Mouse (Mus musculus) frontal cortex, adult 2 months (tissue): ENCODE data around the gene Clec2i. TPM values are rescaled to one million over a fixed set of nuclear protein-coding genes. Genes with fewer than 3 reads are reported as not detected.
"Not testable (repeated sequence)": the region's sequence is repeated elsewhere in the genome, so short reads cannot be mapped to it uniquely, and the experiment has no call there.

Experiments
- DNase-seq, 2 experiments: peaks; one replicate each; pipeline ENCODE4 v3.0.0; 2022; ENCODE audit warnings: low spot score in 1 of 2; ENCODE audit errors: extremely low spot score in 1 of 2
- polyA plus RNA-seq: library from polyadenylated mRNA; depleted of rRNA; stranded (reverse); fragments of >200 nt; gene quantifications from 2 replicates; pipeline ENCODE4 v1.2.3, GENCODE M21; 2012; rRNA removed

The Clec2i gene
- polyA plus RNA-seq: 0.12 and 0.15 TPM in 2 replicates

- DNase-seq: peak; percentile 11 to 74
These were observed at the start of gene Clec2i for GRCm38 (mm10) chr6:128887091-128887790. Gene Clec2i, plus strand, starts transcription at chr6:128887588.

DNA sequence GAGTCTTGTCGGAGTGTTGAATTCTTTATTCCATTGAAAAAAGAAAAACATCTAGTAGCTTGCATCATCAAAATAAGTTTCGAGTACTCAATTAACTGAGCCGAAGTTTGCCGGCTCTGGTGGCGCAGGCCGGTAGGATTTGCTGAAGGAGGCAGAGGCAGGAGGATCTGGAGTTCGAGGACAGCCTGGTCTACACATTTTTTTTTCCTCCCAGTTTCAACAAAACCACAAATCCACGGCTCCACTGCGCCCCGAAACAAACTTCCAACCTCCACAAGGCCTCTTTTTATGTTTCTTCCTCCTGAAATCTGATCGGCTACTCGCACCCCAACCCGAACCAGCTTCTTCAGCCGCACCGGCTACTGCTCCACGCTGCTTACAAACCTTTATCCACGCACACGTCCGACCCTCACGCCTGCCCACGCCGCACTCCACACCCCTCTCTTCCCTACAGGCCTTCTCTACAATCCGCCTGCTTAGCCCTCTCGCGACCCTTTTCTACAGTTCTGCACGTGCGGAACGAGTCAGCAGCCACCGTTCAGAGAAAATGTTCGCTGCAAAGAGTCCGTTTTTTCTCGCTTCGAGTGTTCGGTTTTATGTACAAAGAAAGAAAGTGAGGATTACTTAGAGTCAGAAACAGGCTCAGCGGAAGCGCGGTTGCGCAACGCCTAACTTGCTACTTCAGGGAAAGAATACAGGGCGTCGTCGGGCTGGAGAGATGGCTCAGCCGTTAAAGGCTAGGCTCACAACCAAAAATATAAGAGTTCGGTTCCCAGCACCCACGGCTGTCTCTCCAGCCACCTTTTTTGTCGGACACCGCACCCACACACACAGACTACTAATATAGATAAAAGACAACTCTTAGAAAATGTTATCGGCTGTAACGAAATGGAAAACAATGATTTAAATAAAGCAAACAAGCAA lies 48.8 kb upstream of the Clec2i start:
- peak; percentile 81 to 95 for DNase-seq

DNA sequence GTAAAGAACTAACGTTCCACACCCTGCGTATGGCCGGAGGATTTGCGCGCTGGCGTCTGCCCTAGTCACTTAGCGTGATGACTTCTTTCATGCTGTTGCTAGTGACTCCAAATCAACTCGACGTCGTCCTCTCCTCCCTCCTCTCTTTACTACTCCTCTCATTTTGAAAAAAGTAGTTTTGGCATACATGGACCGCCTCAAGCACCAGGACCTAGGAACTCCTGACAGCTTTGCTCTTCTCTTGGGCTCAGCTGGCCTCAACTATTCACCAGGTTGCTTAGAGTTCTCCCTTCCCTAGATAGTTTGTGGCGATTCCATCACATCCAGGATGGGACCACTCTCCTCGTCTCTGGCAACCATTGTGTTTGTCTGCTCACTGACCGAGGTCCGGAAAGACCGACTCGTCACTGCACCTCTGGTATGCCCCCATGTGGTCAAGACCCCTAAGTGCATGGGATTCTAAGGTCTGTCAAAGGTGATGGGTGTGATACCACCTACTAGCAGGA lies 48.1 kb upstream of the Clec2i start:
- DNase-seq: peak; percentile 64 to 82

DNA sequence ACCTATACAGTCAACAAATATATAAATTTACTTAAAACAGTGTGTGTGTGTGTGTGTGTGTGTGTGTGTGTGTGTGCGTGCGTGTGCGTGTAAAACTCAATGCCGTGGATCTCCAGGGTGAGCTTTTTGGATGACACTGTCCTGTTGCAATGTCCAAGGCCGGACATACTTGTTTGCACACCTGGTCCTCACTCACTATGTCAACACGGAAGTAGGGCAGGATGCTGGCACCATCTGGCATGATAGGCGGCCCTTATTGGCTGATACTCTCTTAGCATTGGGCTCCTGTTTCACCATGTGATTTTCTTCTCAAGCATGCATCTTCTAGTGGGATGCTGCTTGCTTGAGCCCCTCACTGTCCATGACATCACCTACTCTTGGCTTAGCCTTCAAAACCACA lies 47.5 kb upstream of the Clec2i start:
- DNase-seq: no peak

GRCm38 (mm10) chr6:128840669-128841068 lies 46.7 kb upstream of the Clec2i start:
- not testable (repeated sequence) for DNase-seq

- no peak for DNase-seq
These were observed 45.9 kb upstream of the Clec2i start for GRCm38 (mm10) chr6:128841327-128842089.

GRCm38 (mm10) chr6:128842356-128842944 lies 44.9 kb upstream of the Clec2i start:
- DNase-seq: peak in 1 of 2 experiments; percentile 46

DNA sequence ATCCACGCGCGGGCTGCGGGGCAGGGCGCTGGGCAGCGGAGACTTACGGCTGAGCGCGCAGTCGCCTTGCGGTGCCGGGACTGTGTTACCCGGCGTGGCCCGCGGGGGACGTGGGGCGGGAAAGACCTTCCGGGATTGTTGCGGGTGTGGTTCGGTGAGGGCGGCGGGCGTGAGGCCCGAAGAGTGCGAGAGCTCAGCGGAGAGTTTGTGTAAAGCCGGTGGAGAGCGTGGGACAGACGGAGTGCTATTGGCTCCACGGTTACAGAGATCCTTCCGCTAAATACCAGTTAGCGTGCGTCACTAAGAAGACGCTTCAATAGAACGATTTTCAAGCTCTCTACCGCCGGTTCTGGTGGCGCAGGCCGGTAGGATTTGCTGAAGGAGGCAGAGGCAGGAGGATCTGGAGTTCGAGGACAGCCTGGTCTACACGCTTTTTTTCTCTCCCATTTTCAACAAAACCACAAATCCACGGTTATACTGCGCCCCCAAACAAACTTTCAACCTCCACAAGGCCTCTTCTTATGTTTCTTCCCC lies 44.4 kb upstream of the Clec2i start:
- DNase-seq: peak; percentile 89 to 98

- no peak for DNase-seq
These were observed 43.9 kb upstream of the Clec2i start for GRCm38 (mm10) chr6:128843479-128843992.

GRCm38 (mm10) chr6:128844131-128844530 lies 43.3 kb upstream of the Clec2i start:
- DNase-seq: peak in 1 of 2 experiments; percentile 53

GRCm38 (mm10) chr6:128844586-128845080 lies 42.8 kb upstream of the Clec2i start:
- no peak for DNase-seq

DNA sequence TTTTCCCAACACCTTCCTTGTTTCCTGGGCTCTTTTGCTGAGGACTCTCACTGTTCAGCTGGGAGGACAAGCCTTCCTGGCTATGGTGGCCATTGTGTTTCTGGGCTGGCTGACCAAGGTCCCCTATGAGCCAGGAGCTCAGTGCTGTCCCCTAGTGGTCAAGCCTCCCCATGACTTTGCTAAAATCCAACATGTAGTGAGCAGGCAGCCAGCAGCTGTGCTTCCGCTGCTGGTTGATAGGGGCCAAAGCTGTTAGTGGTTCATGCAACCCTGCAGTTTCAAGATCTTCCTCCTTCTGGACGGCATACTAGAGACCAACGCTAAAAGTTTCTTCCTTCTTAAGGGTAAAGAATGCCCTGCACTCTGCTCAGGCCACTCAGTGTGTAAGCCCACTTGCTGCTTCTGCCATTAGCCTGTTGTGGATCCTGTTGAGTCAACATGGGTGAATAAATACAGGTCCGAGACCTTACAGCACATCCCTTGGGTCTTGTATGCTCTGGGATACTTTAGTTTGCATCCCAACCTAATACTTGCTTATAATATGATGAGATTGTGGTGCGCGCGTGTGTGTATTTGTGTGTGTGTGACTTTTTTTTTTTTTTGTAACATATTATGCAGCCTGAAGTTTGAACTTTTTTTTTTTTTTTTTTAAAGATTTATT lies 41.9 kb upstream of the Clec2i start:
- DNase-seq: peak; percentile 68 to 87

GRCm38 (mm10) chr6:128845998-128846542 lies 41.3 kb upstream of the Clec2i start:
- DNase-seq: no peak

GRCm38 (mm10) chr6:128847401-128847800 lies 40.0 kb upstream of the Clec2i start:
- no peak for DNase-seq

DNA sequence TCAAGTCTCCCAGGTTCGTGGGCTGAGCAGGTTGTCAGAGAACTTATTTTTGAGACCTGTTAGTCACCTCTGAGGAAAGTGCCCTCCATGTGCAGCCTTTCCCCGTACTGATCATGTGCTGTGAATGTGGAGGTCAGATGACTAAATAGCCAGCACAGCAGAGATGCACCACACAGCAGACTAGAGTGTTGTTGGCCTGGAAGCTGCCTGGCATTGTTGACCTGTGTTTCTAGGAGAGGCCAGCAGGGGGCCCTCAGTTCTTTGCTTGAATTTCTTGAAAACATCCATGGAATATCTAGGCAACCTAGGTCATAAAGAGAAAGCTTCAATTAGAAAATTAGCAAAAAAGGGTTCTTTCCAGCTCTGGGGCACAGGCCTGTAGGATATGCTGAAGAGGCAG lies 37.5 kb upstream of the Clec2i start:
- peak in 1 of 2 experiments; percentile 60 for DNase-seq

DNA sequence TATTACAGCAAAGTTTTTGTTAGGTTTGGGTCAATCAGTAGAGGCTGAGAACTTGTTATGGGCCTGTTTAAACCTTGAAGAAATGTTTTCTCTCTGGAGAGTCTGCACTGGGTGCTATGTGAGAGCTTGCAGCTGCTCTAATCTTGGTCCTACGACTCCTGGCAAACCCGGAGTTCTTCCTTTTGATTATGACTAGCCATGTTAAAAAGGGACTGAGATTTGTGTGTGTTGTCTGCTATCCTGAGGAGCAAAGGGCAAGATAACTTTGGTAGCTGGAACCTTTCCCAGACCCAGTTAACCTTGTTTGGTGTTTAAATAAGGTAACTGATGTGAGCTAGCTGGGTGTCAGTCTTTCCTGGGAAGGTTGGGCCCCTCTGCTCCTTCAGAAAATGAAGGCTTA lies 36.7 kb upstream of the Clec2i start:
- DNase-seq: no peak

- no peak for DNase-seq
These were observed 36.2 kb upstream of the Clec2i start for GRCm38 (mm10) chr6:128851151-128851550.

- DNase-seq: no peak
These were observed 34.6 kb upstream of the Clec2i start for GRCm38 (mm10) chr6:128852766-128853165.
